Mouse (Mus musculus): ENCODE measurements around the gene Rtn4r.

DNA sequence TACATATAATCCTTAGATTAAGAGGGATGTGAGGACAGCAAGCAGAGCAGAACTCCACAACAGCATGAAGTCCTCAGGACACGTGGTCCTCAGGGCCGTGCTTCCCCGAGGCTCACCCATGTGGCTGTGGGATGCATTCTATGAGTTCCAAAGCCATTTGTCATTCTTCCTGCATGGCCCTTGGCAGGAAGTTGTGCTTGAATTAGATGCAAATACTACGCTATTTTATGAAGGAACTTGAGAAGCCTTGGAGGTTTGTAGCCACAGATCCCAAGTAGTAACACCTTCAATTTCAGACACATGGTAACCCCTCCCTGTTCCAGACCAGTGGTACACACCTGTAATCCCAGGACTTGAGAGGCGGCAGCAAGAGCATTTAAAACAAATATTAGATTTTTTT, 31.1 kb upstream of the Rtn4r start:
- TF ChIP-seq CTCF (IDR thresholded peaks at IDR 0.05) (no peak), EP300 (IDR thresholded peaks at IDR 0.05) (no peak)
